Mouse (Mus musculus) bone marrow macrophage, adult 2 months (primary cell): ENCODE data around the gene Apod.

ENCODE experiments used
- CTCF ChIP-seq: IDR thresholded peaks from 2 replicates; pipeline ENCODE4 v1.5.1; 2012; ENCODE audit warnings: low read depth, mild to moderate bottlenecking, low read length, moderate library complexity
- POLR2A ChIP-seq: IDR thresholded peaks from 2 replicates; pipeline ENCODE4 v1.6.1; 2012; ENCODE audit warnings: mild to moderate bottlenecking, low read depth, low read length, borderline replicate concordance

DNA sequence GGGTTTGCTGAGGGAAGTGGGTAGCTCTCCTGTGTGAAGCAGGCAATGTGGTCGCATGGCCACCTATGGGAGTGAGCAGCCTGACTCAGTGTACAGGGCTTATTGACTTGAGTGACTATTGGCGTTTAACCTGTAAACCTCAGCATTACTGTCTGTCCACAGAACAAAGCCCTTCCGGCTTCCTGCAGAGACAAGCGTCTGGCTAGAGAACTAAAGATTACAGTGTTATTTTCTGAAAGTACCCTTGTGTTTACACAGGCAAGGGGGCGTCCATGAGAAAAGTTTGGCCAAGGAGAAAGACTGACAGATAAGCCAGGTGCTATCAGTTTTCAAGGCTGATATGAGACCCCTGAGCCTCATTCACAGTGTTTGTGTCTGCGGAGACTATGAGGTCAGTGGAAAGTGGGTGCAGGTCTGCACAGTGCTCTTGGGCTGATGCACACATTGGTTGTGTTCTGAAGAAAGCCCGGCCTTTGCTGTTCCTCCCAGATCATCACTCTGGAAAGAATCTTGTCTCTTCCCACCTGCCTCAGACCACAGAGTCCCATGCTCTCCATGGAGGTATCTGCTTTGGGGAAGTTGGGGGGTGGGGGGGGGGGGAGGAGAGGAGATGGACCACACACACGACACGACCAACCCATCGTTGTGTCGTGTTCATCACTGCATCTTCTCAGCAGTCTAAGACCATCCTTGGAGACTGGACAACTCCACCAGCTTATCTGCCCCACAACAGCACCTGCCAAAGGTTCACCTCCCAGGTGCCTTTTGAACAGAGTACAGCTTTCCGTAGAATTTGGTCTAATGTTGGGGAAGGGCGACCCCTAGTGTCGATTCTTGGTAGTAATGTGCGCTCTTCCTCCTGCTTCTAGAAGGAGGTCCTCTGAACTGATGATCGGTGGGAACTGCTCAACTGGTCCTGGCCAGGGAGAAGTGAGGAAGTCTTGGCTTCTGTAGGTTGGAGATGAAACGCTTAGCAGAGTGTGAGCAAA, 40.0 kb upstream of the Apod start:
- TF ChIP-seq CTCF (peak; percentile 78; the same call in 1 of the 2 replicates), POLR2A (no peak)
